Mouse (Mus musculus) megakaryocyte, embryonic 14.5 days (primary cell): Measurements from ENCODE around the gene Myo1e.

Experiments used
- FLI1 ChIP-seq: IDR thresholded peaks from 2 replicates; pipeline ENCODE4 v1.6.1; 2012; ENCODE audit warnings: low read length, inconsistent platforms, mixed read lengths
- GATA1 ChIP-seq: IDR thresholded peaks from 3 replicates; pipeline ENCODE4 v1.6.1; 2012; ENCODE audit warnings: mixed read lengths, low read length, inconsistent platforms, borderline replicate concordance

DNA sequence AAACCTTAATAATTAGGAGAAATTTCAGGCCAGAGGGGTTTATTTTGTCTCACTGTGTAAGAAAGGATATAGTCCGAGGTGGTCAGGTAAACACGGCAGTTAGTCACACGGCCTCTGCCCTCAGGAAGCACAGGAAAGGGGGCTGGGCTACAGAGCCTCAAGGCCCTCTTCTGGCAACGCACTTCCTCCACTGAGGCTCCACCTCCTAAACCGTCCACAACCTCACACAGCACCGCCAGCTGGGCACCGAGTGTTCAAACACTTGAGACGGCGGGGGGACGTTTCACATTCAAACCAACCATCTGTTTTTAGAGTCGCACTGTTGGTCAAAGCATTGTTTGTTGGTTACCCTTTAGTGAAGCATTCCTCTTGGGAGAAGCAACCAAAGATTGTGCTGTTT is 12.5 kb upstream of the Myo1e start:
- TF ChIP-seq FLI1 (no peak), GATA1 (no peak)
